Mouse (Mus musculus) kidney, adult 2 months (tissue): ENCODE results near the gene Strc.
"Not testable (repeated sequence)": the region's sequence is repeated elsewhere in the genome, so short reads cannot be mapped to it uniquely, and the experiment has no call there.

Experiments
- CTCF ChIP-seq: fragments of 200-500 bp; conservative IDR thresholded peaks from 2 replicates; pipeline ENCODE4 v1.5.1; 2011; ENCODE audit warnings: low read depth, mild to moderate bottlenecking, control low read depth, low read length, moderate library complexity, mixed read lengths; ENCODE audit not compliant: insufficient read depth, insufficient read length
- POLR2A ChIP-seq: fragments of 200-500 bp; IDR thresholded peaks from one replicate; pipeline ENCODE4 v1.6.1; 2011; ENCODE audit warnings: low read depth, low read length, control low read depth

GRCm38 (mm10) chr2:121386961-121387575 lies at the start of gene Strc:
- not testable (repeated sequence) for TF ChIP-seq CTCF, POLR2A
